Mouse (Mus musculus) gastrocnemius, adult 2 months (tissue): Measurements from ENCODE around the gene Ppih. TPM values are rescaled to one million over a fixed set of nuclear protein-coding genes. Genes with fewer than 3 reads are reported as not detected.

Source experiments
- DNase-seq: peaks from one replicate; pipeline ENCODE4 v3.0.0; 2022
- H3K27ac ChIP-seq: fragments of 200-600 bp; 2 replicates; pipeline ENCODE4 v1.8.1; 2022; ENCODE audit warnings: mild to moderate bottlenecking
- H3K4me3 ChIP-seq: fragments of 200-600 bp; 2 replicates; pipeline ENCODE4 v1.8.1; 2022; ENCODE audit warnings: mild to moderate bottlenecking, moderate library complexity
- CTCF ChIP-seq: fragments of 200-600 bp; IDR thresholded peaks from 2 replicates; pipeline ENCODE4 v1.8.1; 2022; ENCODE audit warnings: antibody characterized with exemption, mild to moderate bottlenecking, moderate library complexity
- intact Hi-C: fragments of 180-260 bp; cut with DNase I; formaldehyde crosslinking; loops from one replicate; pipeline ENCODE4 v1.15.1; 2025
- long read RNA-seq, 2 experiments: library from polyadenylated mRNA; stranded (forward); transcript quantifications; one replicate each; pipeline ENCODE4 v2.0.0; 2021
- total RNA-seq, 2 experiments: library from RNA; stranded (reverse); gene quantifications; 2 replicates each; pipeline ENCODE4 v1.2.3; 2021

The Ppih gene
- 1 to 10 TPM; 8.1 to 9.6 TPM for total RNA-seq
- long read RNA-seq, experiment 1, partial matches to known transcripts = 1 of 4 reads
- long read RNA-seq, experiment 1, other reads (novel, unspliced or antisense) = 0 of 4 reads
- long read RNA-seq, experiment 2, partial matches to known transcripts = 2 of 6 reads
- long read RNA-seq, experiment 2, other reads (novel, unspliced or antisense) = 1 of 6 reads

DNA sequence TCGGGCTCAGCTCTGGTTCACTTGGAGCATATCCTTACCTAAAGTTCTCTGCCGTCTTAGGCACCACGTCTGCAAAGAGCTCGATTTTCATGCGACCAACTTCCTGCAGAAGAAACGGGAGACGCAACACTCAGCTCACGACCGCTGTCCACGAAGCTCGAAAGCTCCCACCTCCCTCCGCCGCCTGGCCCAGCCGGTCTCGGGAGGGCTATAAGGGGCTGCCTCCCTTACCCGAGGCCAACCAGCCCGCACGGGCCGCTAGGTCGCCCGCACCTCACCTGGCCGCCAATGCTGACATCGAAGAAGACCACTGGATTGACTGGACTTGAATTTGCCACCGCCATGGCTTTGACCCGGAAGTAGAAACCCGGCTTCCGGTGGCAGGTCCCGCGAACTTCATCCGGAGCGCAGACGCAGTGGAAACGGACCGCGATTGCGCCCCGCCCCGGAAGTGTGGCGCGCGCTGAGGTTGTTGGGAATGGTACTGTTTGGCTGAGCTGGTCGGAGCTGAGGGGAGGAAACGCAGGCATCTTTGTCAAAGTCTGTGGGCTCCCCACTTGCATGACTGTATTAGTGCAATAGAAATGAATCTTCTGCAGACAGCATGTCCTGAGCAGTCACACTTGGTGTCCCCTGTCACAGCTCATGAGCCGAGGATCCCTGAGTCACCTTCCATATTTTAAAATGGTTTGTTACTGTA lies at the start of gene Ppih:
Ppih (minus strand) TSS at position 416 of the 700 bp plus-strand sequence.
- peak within 1 kb of the TSS; percentile 90 for H3K27ac ChIP-seq
- intact Hi-C loops = loop anchor here (2.0 kb wide), 1 partner anchor 25 kb away; the partner anchor contains the start of gene Ybx1
- no peak for TF ChIP-seq CTCF

DNA sequence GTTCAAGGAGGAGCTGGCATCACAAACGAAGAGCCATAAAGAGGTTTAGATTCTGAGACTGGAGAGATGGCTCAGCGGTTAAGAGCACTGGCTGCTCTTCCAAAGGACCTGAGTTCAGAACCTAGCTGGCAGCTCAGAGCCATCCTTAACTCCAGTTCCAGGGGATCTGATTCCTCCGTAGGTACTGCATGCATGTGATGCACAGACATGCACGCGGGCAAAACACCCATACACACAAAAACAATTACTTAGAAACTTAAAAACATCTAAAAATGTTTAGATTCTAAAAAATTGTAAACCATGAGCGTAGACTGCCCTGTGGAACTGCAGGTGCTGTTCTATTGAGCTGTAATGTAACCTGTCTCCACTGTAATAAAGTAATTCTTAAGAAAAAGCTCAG lies 49.1 kb upstream of the Ppih start:
- DNase-seq = no peak
- Histone ChIP-seq H3K27ac (no peak overlapping the region), H3K4me3 (no peak overlapping the region)
- peak; percentile 42 for TF ChIP-seq CTCF
- intact Hi-C loops = no loop called here

More for the DNA sequence above, at the start of gene Ppih:
- peak within 1 kb of the TSS; percentile 87 for H3K4me3 ChIP-seq
- peak; percentile 97 for DNase-seq

DNA sequence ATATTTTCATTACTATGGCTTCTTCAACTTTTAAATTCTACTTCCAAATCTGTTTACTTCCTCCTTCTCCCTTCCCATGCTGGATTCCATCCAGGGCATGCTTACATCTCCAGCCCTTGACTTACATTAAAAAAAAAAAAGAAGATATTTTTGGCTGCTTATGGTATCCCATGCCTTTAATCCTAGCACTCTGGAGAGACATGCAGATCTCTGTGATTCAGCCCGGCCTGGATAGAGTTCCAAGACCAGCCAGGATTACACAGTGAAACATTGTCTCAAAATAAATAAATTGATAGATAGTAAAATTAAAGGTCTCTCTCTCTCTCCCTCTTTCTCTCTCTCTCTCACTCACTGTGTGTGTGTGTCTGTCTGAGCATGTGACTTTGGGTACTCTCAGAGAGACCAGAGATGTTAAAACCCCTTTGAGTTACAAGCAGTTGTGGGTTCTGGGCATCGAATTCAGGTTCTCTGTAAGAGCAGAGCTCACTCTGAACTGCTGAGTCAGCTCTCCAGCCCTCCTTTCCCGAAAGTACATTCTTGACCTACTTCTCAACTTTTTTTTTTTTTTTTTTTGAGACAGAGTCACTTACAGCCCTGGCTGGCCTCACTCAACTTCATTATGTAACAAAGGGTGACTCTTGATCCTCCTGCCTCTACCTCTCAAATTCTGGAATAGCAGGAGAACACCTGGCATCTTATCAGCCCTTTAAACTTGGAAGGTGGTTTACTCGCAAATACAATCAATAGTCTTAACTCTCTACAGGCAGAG lies 46.6 kb upstream of the Ppih start:
- intact Hi-C loops = no loop called here
- Histone ChIP-seq H3K4me3 (no peak overlapping the region), H3K27ac (no peak overlapping the region)
- DNase-seq = no peak
- TF ChIP-seq CTCF = no peak

- Histone ChIP-seq H3K4me3 (no peak overlapping the region), H3K27ac (no peak overlapping the region)
- no peak for DNase-seq
- intact Hi-C loops = no loop called here
- TF ChIP-seq CTCF = no peak
These were observed 41.9 kb upstream of the Ppih start for GRCm38 (mm10) chr4:119362231-119362630.

DNA sequence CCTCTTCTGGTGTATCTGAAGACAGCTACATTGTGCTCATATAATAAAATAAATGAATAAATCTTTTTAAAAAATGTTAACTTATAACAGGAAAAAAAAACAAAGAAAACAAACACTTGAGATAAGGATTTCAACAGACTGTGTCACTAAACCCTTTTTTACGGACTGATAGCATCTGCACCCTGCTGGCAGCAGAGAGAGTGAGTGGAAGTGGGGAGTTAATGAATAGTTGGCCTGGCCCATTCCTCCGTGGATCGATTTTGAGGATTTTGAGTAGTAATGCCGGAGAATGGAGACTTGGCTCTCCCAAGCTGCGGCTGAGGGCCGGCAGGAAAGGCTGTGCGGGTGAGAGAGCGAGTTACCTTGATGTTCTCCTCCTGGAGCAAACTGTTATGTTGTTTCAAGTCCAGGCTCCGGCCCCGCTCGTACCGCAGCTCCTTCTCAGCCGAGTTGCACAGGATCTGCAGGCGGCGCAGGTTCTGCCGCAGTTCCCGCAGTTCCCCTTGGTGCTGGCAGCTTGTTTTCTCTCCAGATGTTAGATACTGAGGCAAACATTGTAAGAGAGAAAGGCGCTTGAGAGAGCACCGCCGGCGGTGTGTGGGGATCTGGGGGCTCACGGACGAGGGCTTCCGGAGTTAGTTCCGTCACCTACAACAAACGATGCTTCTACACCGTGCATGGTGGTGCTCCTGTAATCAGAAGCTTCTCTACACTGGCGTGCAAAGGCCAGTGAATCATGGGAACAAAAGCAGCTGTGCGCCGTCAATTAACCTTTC lies 39.0 kb upstream of the Ppih start:
- no peak overlapping the region for H3K27ac ChIP-seq
- TF ChIP-seq CTCF = no peak
- intact Hi-C loops = no loop called here
- H3K4me3 ChIP-seq = peak overlapping the region; percentile 51
- no peak for DNase-seq

DNA sequence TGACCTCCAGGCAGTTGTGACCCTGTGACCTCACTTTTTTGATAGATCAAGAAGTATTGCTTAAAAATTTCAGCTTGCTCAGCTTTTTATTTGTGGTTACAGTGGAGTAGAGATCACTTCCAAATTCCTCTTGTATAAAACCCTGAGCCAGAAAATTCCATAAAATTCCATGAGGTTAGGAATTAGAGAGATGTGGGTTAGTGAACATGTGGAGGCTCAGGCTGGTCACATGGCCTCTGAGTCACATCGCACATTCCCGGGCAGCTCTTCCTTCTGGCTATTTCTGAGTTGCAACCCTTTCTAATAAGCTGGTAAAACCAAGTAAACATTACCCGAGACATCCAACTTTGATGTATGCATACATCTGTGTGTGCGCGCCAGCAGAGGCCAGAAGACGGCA lies 25.2 kb upstream of the Ppih start:
- Histone ChIP-seq H3K27ac (no peak overlapping the region), H3K4me3 (no peak overlapping the region)
- intact Hi-C loops = no loop called here
- no peak for TF ChIP-seq CTCF
- DNase-seq = no peak

- no peak overlapping the region for H3K27ac ChIP-seq
- TF ChIP-seq CTCF = peak; percentile 73
- peak; percentile 35 for DNase-seq
- intact Hi-C loops = loop anchor here (2.0 kb wide), 1 partner anchor 92 kb away; no protein-coding TSS in a partner anchor
- no peak overlapping the region for H3K4me3 ChIP-seq
These were observed 18.6 kb upstream of the Ppih start for GRCm38 (mm10) chr4:119338861-119339361.

DNA sequence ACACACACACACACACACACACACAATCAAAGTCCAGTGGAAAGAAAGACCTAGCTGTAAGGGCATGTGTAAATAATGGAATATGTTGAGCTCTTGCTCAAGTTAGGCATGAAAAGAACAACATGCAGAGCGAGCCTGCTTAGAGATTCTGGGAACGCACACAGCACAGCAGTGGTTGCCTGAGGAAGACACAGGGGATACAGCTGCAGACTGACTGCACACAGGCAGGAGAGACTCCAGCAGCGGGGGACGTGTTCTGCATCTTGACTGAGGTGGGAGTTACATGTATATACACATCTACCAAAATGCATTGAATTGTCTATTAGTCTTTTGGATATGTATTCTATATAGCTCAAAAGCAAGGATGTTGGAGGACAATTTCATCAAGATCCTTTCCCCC lies 18.1 kb upstream of the Ppih start:
- H3K4me3 ChIP-seq = no peak overlapping the region
- DNase-seq = no peak
- intact Hi-C loops = loop anchor here (2.0 kb wide), 1 partner anchor 92 kb away; no protein-coding TSS in a partner anchor
- TF ChIP-seq CTCF = no peak
- no peak overlapping the region for H3K27ac ChIP-seq

- DNase-seq = no peak
- no peak for TF ChIP-seq CTCF
- intact Hi-C loops = no loop called here
- H3K27ac ChIP-seq = no peak overlapping the region
- no peak overlapping the region for H3K4me3 ChIP-seq
These were observed 13.1 kb upstream of the Ppih start for GRCm38 (mm10) chr4:119333487-119333886.

DNA sequence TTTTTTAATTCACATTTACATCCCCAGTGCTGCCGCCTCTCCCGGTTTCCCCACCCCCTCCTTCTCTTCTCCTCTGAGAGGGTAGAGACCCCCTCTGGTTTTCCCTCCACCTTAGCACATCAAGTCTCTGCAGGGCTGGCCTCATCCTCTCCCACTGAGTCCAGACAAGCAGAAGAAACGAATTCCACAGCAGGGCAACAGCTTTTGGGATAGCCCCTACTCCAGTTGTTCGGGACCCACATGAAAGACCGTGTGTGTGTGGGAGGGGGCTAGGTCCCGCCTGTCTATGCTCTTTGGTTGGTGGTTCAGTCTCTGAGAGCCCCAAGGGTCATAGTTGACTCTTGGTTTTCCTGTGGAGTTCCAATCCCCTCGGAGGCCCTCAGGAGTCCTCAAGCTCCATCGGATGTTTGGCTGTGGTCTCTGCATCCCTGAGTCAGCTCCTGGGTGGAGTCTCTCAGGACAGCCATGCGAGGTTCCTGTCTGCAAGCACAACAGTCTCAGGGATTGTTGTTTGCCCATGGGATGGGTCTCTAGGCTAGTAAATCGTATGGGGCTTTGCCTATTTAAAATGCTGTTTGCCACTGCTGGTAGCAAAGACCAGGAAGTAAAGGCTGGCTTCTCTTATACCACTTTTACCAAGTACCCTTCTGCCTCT lies 677 bp upstream of the Ppih start:
- Histone ChIP-seq H3K4me3 (peak overlapping the region; percentile 87), H3K27ac (peak overlapping the region; percentile 90)
- no peak for TF ChIP-seq CTCF
- intact Hi-C loops = loop anchor here (2.0 kb wide), 1 partner anchor 26 kb away; the partner anchor contains the start of gene Ybx1
- DNase-seq = no peak

- no peak for TF ChIP-seq CTCF
- intact Hi-C loops = no loop called here
- Histone ChIP-seq H3K4me3 (no peak overlapping the region), H3K27ac (no peak overlapping the region)
- DNase-seq = no peak
These were observed 6.6 kb downstream of the Ppih start for GRCm38 (mm10) chr4:119313756-119314155.

DNA sequence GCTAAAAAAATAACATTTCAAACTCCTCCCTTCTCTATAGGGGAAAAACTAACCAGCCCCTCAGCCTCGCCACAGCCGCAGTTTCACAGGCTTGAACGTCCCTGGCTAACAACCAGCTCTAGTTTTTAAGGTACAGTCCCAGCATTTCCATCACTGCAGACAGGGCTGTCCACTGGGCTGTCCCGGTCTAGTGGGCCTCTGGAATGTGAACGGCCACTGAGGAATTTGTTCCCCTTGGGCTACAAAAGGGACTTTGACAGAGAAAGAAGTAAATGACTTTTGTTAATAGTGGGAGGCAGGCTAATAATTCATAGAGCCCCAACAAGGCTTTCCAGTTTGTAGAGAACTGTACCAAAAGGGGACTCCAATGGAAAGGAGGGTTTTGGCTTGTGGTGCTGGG lies 14.9 kb downstream of the Ppih start:
- DNase-seq = no peak
- H3K27ac ChIP-seq = no peak overlapping the region
- no peak overlapping the region for H3K4me3 ChIP-seq
- intact Hi-C loops = no loop called here
- TF ChIP-seq CTCF = no peak
